Mouse (Mus musculus) MEL (cell line): Measurements from ENCODE around the gene Ube2l6. TPM values are rescaled to one million over a fixed set of nuclear protein-coding genes. Genes with fewer than 3 reads are reported as not detected.

Experiments used
- DNase-seq: peaks from one replicate; pipeline ENCODE4 v3.0.0; 2011; ENCODE audit warnings: low read depth, low spot score
- H3K27ac ChIP-seq: 2 replicates; pipeline ENCODE4 v1.5.1; 2012; ENCODE audit warnings: low read depth, mild to moderate bottlenecking, control low read depth, low read length, moderate library complexity; ENCODE audit not compliant: control insufficient read depth
- H3K27me3 ChIP-seq, 2 experiments: fragments of 150-350 bp in 1 of 2; sonication (generic) in 1 of 2; 2 replicates each; pipeline ENCODE4 v1.6.1; 2012; ENCODE audit warnings: low read length in 2 of 2, mild to moderate bottlenecking in 2 of 2, improper control_type of control experiment in 1 of 2, moderate library complexity in 1 of 2; ENCODE audit not compliant: insufficient read depth in 2 of 2, control insufficient read depth in 1 of 2
- H3K36me3 ChIP-seq, 2 experiments: 2 replicates each; pipeline ENCODE4 v1.6.1; 2012 to 2014; ENCODE audit warnings: low read length in 2 of 2, improper control_type of control experiment in 1 of 2, inconsistent platforms in 1 of 2, mild to moderate bottlenecking in 1 of 2; ENCODE audit not compliant: insufficient read depth in 2 of 2, control insufficient read depth in 1 of 2
- H3K4me1 ChIP-seq, 2 experiments: fragments of 150-350 bp in 1 of 2; sonication (generic) in 1 of 2; 2 replicates each; pipeline ENCODE4 v1.6.1; 2012; ENCODE audit warnings: low read length in 2 of 2, improper control_type of control experiment in 1 of 2, mild to moderate bottlenecking in 1 of 2; ENCODE audit not compliant: insufficient read depth in 2 of 2, control insufficient read depth in 1 of 2
- H3K4me3 ChIP-seq, 2 experiments: fragments of 150-350 bp in 1 of 2; sonication (generic) in 1 of 2; 2 replicates each; pipeline ENCODE4 v1.5.1; 2012; ENCODE audit warnings: low read depth in 2 of 2, low read length in 2 of 2, mild to moderate bottlenecking in 2 of 2, moderate library complexity in 2 of 2, control low read depth in 1 of 2, improper control_type of control experiment in 1 of 2; ENCODE audit not compliant: control insufficient read depth in 1 of 2, insufficient read depth in 1 of 2
- H3K79me2 ChIP-seq: 2 replicates; pipeline ENCODE4 v1.6.1; 2012; ENCODE audit warnings: mild to moderate bottlenecking, low read length, moderate library complexity; ENCODE audit not compliant: control insufficient read depth, poor library complexity, insufficient read depth
- H3K9ac ChIP-seq: 2 replicates; pipeline ENCODE4 v1.6.1; 2012; ENCODE audit warnings: low read depth, mild to moderate bottlenecking, control low read depth, low read length, moderate library complexity; ENCODE audit not compliant: control insufficient read depth, poor library complexity, severe bottlenecking
- H3K9me3 ChIP-seq: fragments of 150-350 bp; sonication (generic); replicated peaks from 2 replicates; pipeline ENCODE4 v1.6.1; 2012; ENCODE audit warnings: mild to moderate bottlenecking, low read length, improper control_type of control experiment, moderate library complexity; ENCODE audit not compliant: insufficient read depth
- CHD2 ChIP-seq: IDR thresholded peaks from 2 replicates; pipeline ENCODE4 v1.6.1; 2011; ENCODE audit warnings: low read length, improper control_type of control experiment
- CTCF ChIP-seq, 3 experiments: IDR thresholded peaks in 2 of 3; conservative IDR thresholded peaks in 1 of 3; 2 replicates each; pipeline ENCODE4 v1.5.1; 2011 to 2012; ENCODE audit warnings: low read length in 3 of 3, low read depth in 2 of 3, mild to moderate bottlenecking in 2 of 3, improper control_type of control experiment in 1 of 3, inconsistent platforms in 1 of 3, mixed read lengths in 1 of 3, moderate library complexity in 1 of 3; ENCODE audit not compliant: control insufficient read depth in 1 of 3, insufficient read depth in 1 of 3, poor library complexity in 1 of 3, severe bottlenecking in 1 of 3
- E2F4 ChIP-seq: IDR thresholded peaks from 2 replicates; pipeline ENCODE4 v1.6.1; 2011; ENCODE audit warnings: low read depth, low read length, improper control_type of control experiment, borderline replicate concordance
- EP300 ChIP-seq, 2 experiments: IDR thresholded peaks; 2 replicates each; pipeline ENCODE4 v1.6.1; 2011; ENCODE audit warnings: improper control_type of control experiment in 2 of 2, low read length in 2 of 2, low read depth in 1 of 2, mild to moderate bottlenecking in 1 of 2
- ETS1 ChIP-seq: IDR thresholded peaks from 2 replicates; pipeline ENCODE4 v1.6.1; 2012; ENCODE audit warnings: low read depth, mild to moderate bottlenecking, inconsistent platforms, low read length, improper control_type of control experiment, moderate library complexity
- GABPA ChIP-seq: IDR thresholded peaks from 2 replicates; pipeline ENCODE4 v1.6.1; 2012; ENCODE audit warnings: low read depth, mild to moderate bottlenecking, inconsistent platforms, low read length, improper control_type of control experiment, moderate library complexity
- GATA1 ChIP-seq: IDR thresholded peaks from 2 replicates; pipeline ENCODE4 v1.6.1; 2011; ENCODE audit warnings: low read depth, low read length, improper control_type of control experiment
- HCFC1 ChIP-seq: IDR thresholded peaks from 2 replicates; pipeline ENCODE4 v1.6.1; 2012; ENCODE audit warnings: low read depth, mild to moderate bottlenecking, inconsistent platforms, low read length, improper control_type of control experiment, moderate library complexity
- JUND ChIP-seq: IDR thresholded peaks from 2 replicates; pipeline ENCODE4 v1.6.1; 2011; ENCODE audit warnings: low read depth, mild to moderate bottlenecking, improper control_type of control experiment, low read length
- KAT2A ChIP-seq: conservative IDR thresholded peaks from 2 replicates; pipeline ENCODE4 v1.6.1; 2012; ENCODE audit warnings: low read depth, low read length, improper control_type of control experiment, inconsistent platforms
- MAFK ChIP-seq: IDR thresholded peaks from 2 replicates; pipeline ENCODE4 v1.6.1; 2011; ENCODE audit warnings: low read depth, mild to moderate bottlenecking, low read length, improper control_type of control experiment, borderline replicate concordance
- MAX ChIP-seq: IDR thresholded peaks from 2 replicates; pipeline ENCODE4 v1.6.1; 2011; ENCODE audit warnings: low read length, improper control_type of control experiment
- MAZ ChIP-seq: IDR thresholded peaks from 2 replicates; pipeline ENCODE4 v1.6.1; 2012; ENCODE audit warnings: low read depth, mild to moderate bottlenecking, inconsistent platforms, low read length, improper control_type of control experiment
- MXI1 ChIP-seq: IDR thresholded peaks from 2 replicates; pipeline ENCODE4 v1.6.1; 2011; ENCODE audit warnings: mild to moderate bottlenecking, low read depth, low read length, improper control_type of control experiment
- MYB ChIP-seq: IDR thresholded peaks from 2 replicates; pipeline ENCODE4 v1.6.1; 2011; ENCODE audit warnings: mild to moderate bottlenecking, low read depth, low read length, improper control_type of control experiment
- MYC ChIP-seq: IDR thresholded peaks from 2 replicates; pipeline ENCODE4 v1.6.1; 2011; ENCODE audit warnings: low read depth, mild to moderate bottlenecking, low read length, improper control_type of control experiment, moderate library complexity
- NELFE ChIP-seq: IDR thresholded peaks from 2 replicates; pipeline ENCODE4 v1.6.1; 2011; ENCODE audit warnings: low read depth, low read length, improper control_type of control experiment
- POLR2A ChIP-seq, 2 experiments: IDR thresholded peaks; 2 replicates each; pipeline ENCODE4 v1.6.1; 2011 to 2012; ENCODE audit warnings: low read length in 2 of 2, mild to moderate bottlenecking in 2 of 2, control low read depth in 1 of 2, improper control_type of control experiment in 1 of 2, low read depth in 1 of 2, moderate library complexity in 1 of 2; ENCODE audit not compliant: control insufficient read depth in 1 of 2, insufficient read depth in 1 of 2, poor library complexity in 1 of 2
- POLR2AphosphoS2 ChIP-seq: IDR thresholded peaks from 2 replicates; pipeline ENCODE4 v1.6.1; 2011; ENCODE audit warnings: low read length, improper control_type of control experiment
- POLR2AphosphoS5 ChIP-seq: IDR thresholded peaks from 2 replicates; pipeline ENCODE4 v1.6.1; 2012; ENCODE audit warnings: low read depth, borderline replicate concordance, mild to moderate bottlenecking, inconsistent platforms, low read length, moderate library complexity, mixed read lengths
- RAD21 ChIP-seq: IDR thresholded peaks from 2 replicates; pipeline ENCODE4 v1.6.1; 2011; ENCODE audit warnings: mild to moderate bottlenecking, low read depth, low read length, improper control_type of control experiment
- SIN3A ChIP-seq: IDR thresholded peaks from 2 replicates; pipeline ENCODE4 v1.6.1; 2012; ENCODE audit warnings: low read length, improper control_type of control experiment, inconsistent platforms
- SMC3 ChIP-seq: IDR thresholded peaks from 2 replicates; pipeline ENCODE4 v1.6.1; 2011; ENCODE audit warnings: low read depth, low read length, improper control_type of control experiment
- TBP ChIP-seq: IDR thresholded peaks from 2 replicates; pipeline ENCODE4 v1.8.0; 2011; ENCODE audit warnings: low read depth, low read length, improper control_type of control experiment
- TCF12 ChIP-seq: IDR thresholded peaks from 2 replicates; pipeline ENCODE4 v1.6.1; 2014; ENCODE audit warnings: low read depth, mild to moderate bottlenecking, inconsistent platforms, low read length, improper control_type of control experiment, moderate library complexity
- UBTF ChIP-seq: IDR thresholded peaks from 2 replicates; pipeline ENCODE4 v1.6.1; 2012; ENCODE audit warnings: low read depth, mild to moderate bottlenecking, inconsistent platforms, low read length, improper control_type of control experiment, moderate library complexity, borderline replicate concordance; ENCODE audit not compliant: insufficient read depth
- USF1 ChIP-seq: IDR thresholded peaks from 2 replicates; pipeline ENCODE4 v1.6.1; 2014; ENCODE audit warnings: low read depth, mild to moderate bottlenecking, inconsistent platforms, low read length, improper control_type of control experiment, moderate library complexity
- ZMIZ1 ChIP-seq: IDR thresholded peaks from 2 replicates; pipeline ENCODE4 v1.6.1; 2012; ENCODE audit warnings: low read depth, mild to moderate bottlenecking, inconsistent platforms, low read length, improper control_type of control experiment, moderate library complexity
- ZNF384 ChIP-seq: IDR thresholded peaks from 2 replicates; pipeline ENCODE4 v1.6.1; 2012; ENCODE audit warnings: low read depth, mild to moderate bottlenecking, inconsistent platforms, low read length, improper control_type of control experiment
- polyA plus RNA-seq, 2 experiments: library from polyadenylated mRNA; stranded (reverse) in 1 of 2; unstranded in 1 of 2; fragments of >175 nt in 1 of 2; fragments of >200 nt in 1 of 2; gene quantifications; 2 replicates each; pipeline versions ENCODE4 v1.2.1 to v1.2.4; 2012; ENCODE audit warnings: low replicate concordance in 2 of 2, low read depth in 1 of 2; ENCODE audit not compliant: insufficient read length in 2 of 2, insufficient read depth in 1 of 2, missing spikeins in 1 of 2
- total RNA-seq: library from RNA; depleted of rRNA; stranded (reverse); fragments of 300-350 nt; gene quantifications from 2 replicates; pipeline ENCODE4 v1.2.3, GENCODE M21; 2012

The Ube2l6 gene
- total and polyA plus RNA-seq, 3 experiments: 17.5 to 37.0 TPM; not detected in 1

DNA sequence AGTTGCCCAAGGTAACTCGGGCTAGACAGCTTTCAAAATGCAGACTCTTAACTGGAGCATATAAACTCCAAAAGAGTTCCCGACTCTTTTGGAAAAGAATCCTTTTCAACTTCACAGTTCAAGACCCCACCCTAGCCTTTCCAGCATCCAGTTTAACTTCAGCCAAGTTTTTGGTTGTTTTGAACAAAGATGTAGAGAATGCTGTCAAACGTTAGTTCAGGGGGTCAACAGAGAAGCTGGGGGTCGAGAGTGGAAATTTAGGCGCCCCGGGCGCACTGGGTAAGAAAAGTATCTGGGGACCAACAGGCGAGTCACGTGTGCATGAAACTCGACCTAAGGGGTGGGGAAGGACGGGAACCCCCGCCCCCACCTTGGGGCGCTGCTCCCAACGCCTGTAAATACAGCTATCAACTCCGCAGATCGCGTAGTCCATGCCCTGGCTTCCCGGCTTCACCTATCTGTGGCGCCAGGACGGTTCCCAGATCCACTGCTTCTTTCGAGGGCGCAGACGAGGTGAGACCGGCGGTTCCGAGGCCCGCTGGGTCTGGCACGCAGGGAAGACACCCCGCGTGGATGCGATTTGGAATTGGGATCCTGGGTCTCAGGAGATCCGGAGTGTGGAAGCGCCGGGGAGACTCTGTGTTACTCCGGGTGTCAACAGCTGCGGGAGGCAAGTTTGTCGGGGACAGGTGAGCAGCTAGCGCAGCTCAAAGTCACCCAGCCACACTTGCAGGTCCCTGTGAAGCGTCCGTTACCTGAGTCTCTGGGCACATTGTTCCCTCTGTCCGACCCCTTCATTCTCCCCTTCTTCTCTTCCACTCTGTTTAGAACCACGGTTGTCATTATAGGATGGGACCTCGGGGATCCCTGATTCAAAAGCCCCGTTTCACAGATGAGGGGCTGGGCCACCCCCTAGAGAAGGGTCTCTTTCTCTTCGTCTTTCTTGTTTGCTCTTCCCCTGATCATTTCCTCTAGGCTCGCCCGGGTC lies 40.7 kb downstream of the Ube2l6 start (continued):
- TF ChIP-seq POLR2AphosphoS5 (no peak), USF1 (peak; percentile 96), POLR2AphosphoS2 (peak; percentile 75), GABPA (no peak), TCF12 (peak; percentile 62; the same call in 1 of the 2 replicates)

DNA sequence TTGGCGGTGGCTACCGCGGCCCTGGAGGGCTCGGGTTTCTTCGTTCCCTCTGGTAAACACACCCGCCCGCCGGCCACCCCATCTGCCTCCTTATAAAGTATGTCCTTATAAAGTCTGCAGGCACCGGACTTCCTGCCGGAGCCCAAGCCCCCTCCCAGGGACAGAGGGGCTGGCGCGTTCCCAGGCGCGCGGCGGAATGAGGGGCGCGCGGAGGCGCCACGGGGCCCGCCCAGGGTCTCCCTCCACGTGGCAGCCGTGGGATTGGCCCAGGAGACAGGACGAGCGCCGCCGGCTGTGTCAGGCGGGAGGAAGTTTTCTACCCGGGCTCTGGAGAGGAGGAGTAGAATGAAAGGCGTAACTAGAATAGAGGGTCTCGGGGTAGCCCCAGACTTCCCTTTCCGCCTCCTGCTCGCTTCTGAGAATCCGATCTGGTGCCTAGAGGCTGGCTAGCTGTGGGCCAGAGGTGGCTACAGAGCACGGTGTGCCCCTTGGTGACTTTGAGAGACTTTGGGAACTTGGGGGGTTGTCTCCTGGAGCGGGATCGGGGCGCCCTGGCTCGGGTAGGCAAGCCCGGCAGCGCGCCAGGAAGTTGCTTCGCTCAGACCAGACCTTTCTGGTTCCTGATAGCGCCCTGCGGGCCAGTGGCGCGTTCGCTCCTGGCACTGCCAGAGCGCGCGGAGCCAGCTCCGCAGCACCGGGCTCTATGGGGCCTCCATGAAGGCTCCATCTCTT lies 41.6 kb downstream of the Ube2l6 start:
- H3K9me3 ChIP-seq: no peaks in the 10 kb centered on the region
- peak overlapping the region; percentile 78 to 96 for H3K4me3 ChIP-seq
- H3K36me3 ChIP-seq: peaks cover 6 to 32% of the 10 kb centered on the region in 2 experiments
- peak overlapping the region; percentile 91 for H3K27ac ChIP-seq
- H3K27me3 ChIP-seq: no peaks in the 10 kb centered on the region
- peak overlapping the region; percentile 88 for H3K9ac ChIP-seq
- DNase-seq: peak; percentile 90
- H3K79me2 ChIP-seq: peaks cover 49% of the 10 kb centered on the region
- TF ChIP-seq GABPA (no peak), MAFK (no peak), CHD2 (no peak), ZMIZ1 (peak; percentile 12; the same call in 1 of the 2 replicates), ZNF384 (no peak), CTCF (IDR thresholded peaks at IDR 0.05 in 2 of 3, conservative IDR thresholded peaks at IDR 0.05 in 1 of 3; ENCODE audit: control insufficient read depth in 1 of 3, insufficient read depth in 1 of 3, low read depth in 2 of 3, low read length in 3 of 3, poor library complexity in 1 of 3, severe bottlenecking in 1 of 3) (peak in 1 of 3 experiments; percentile 24; a peak in 2 of 6 replicates), ETS1 (0 out of 2 replicates have a peak, but pooled peaks have one; percentile 2), SMC3 (no peak), USF1 (peak; percentile 62), RAD21 (no peak), MAZ (no peak), TBP (peak; percentile 35; the same call in 1 of the 2 replicates), HCFC1 (no peak), MXI1 (peak; percentile 93), UBTF (peak; percentile 93; the same call in 1 of the 2 replicates), POLR2AphosphoS2 (no peak), SIN3A (peak; percentile 74; the same call in 1 of the 2 replicates), POLR2A (IDR thresholded peaks at IDR 0.05; ENCODE audit: control insufficient read depth in 1 of 2, insufficient read depth in 1 of 2, low read depth in 1 of 2, low read length in 2 of 2, poor library complexity in 1 of 2) (peak; percentile 55 to 71), GATA1 (no peak), KAT2A (no peak), NELFE (peak; percentile 54), MYC (peak; percentile 69; the same call in 1 of the 2 replicates), MAX (peak; percentile 88), EP300 (IDR thresholded peaks at IDR 0.05; ENCODE audit: low read depth in 1 of 2, low read length in 2 of 2) (no peak; a peak in 2 of 4 replicates), MYB (no peak), E2F4 (no peak), JUND (no peak), TCF12 (peak; percentile 33)
- peaks cover 23 to 27% of the 10 kb centered on the region in 2 experiments for H3K4me1 ChIP-seq
